Mouse (Mus musculus) hindbrain, embryonic 10.5 days (tissue): ENCODE measurements around the gene Psmc3. TPM values are rescaled to one million over a fixed set of nuclear protein-coding genes. Genes with fewer than 3 reads are reported as not detected.
"Not testable (repeated sequence)": the region's sequence is repeated elsewhere in the genome, so short reads cannot be mapped to it uniquely, and the experiment has no call there.

ENCODE experiments used
- DNase-seq: peaks from one replicate; pipeline ENCODE4 v3.0.0-alpha.2; 2017; ENCODE audit warnings: low spot score
- H3K27ac ChIP-seq: fragments of 300-500 bp; sonication (generic); 2 replicates; pipeline ENCODE4 v1.5.1; 2016; ENCODE audit warnings: mild to moderate bottlenecking, moderate library complexity
- H3K27me3 ChIP-seq: fragments of 300-500 bp; sonication (generic); 2 replicates; pipeline ENCODE4 v1.6.1; 2016; ENCODE audit warnings: mild to moderate bottlenecking; ENCODE audit not compliant: poor library complexity, insufficient read depth, severe bottlenecking
- H3K36me3 ChIP-seq: fragments of 300-500 bp; sonication (generic); 2 replicates; pipeline ENCODE4 v1.6.1; 2016; ENCODE audit warnings: mild to moderate bottlenecking, moderate library complexity
- H3K4me1 ChIP-seq: fragments of 300-500 bp; sonication (generic); replicated peaks from 2 replicates; pipeline ENCODE4 v1.6.1; 2016; ENCODE audit warnings: mild to moderate bottlenecking
- H3K4me3 ChIP-seq: fragments of 300-500 bp; sonication (generic); 2 replicates; pipeline ENCODE4 v1.5.1; 2016; ENCODE audit warnings: mild to moderate bottlenecking, moderate library complexity
- H3K9me3 ChIP-seq: fragments of 300-500 bp; sonication (generic); 2 replicates; pipeline ENCODE4 v1.6.1; 2016; ENCODE audit warnings: mild to moderate bottlenecking, moderate library complexity
- WGBS: fragments of 180-500 bp; shearing (Covaris S2); methylation state at CpG from one replicate; pipeline ENCODE4 v1.1.7; 2016; 5-methylcytosine and 5-hydroxymethylcytosine counted together
- polyA plus RNA-seq: library from polyadenylated mRNA; unstranded; fragments of >200 nt; fragmentation: Nextera tagmentation; extraction: Ambion mirVana; gene quantifications from 2 replicates; pipeline ENCODE4 v1.2.1, GENCODE M21; 2016

The Psmc3 gene
- polyA plus RNA-seq, result 341 and 347 TPM in 2 replicates

GRCm38 (mm10) chr2:91053934-91054382 lies at the start of gene Psmc3:
Gene Psmc3 (plus strand): TSS chr2:91054009.
- Histone ChIP-seq H3K4me3 (peak within 1 kb of the TSS; percentile 75), H3K27ac (peak within 1 kb of the TSS; percentile 98), H3K27me3 (no peaks in the 10 kb centered on the region), H3K9me3 (no peaks in the 10 kb centered on the region), H3K4me1 (peaks cover 17% of the 10 kb centered on the region), H3K36me3 (peaks cover 48% of the 10 kb centered on the region)
- under 1% methylated on average over 40 of the region's 40 CpGs for WGBS
- DNase-seq, result peak; percentile 94

DNA sequence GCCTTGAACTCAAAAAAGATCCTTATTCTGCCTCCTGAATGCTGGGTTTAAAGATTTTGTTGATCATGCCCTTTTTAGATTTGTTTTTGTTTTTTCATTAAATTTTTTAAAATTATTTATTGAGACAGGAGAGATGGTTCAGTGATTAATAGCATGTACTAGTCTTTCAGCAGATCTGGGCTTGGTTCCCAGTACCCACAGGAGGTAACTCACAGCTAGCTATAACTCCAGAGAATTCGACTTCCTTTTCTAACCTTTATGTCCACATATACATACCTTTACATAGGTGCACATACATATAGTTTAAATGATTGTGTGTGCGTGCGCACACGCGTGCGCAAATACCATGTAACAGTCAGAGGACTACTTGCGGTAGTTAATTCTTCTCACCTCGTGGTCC lies 45.3 kb upstream of the Psmc3 start:
- no peaks in the 10 kb centered on the region for H3K9me3 ChIP-seq
- H3K27me3 ChIP-seq, result no peaks in the 10 kb centered on the region
- WGBS, result 96% methylated on average over 8 of the region's 8 CpGs
- DNase-seq, result no peak
- H3K4me3 ChIP-seq, result no peak overlapping the region
- no peak overlapping the region for H3K27ac ChIP-seq
- no peaks in the 10 kb centered on the region for H3K4me1 ChIP-seq
- H3K36me3 ChIP-seq, result peaks cover 98% of the 10 kb centered on the region

DNA sequence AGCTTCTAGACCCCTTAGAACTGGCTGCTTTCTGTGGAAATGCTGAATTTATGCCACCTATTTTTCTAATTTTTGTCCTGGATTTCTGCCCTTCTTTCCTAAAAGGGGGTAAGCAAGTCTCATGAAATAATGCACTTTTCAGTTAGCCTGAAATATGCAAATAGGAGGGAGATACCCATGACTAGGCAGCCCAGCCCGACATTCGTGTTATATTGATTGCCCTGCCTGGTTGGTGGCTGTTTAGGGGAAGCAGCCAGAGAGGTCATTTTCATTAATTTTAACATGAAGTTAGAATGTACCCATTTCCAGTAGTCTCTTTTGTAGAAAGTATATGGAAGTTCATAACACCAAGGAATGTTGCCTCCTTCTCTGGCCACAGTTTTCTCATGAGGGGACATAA lies 39.9 kb upstream of the Psmc3 start:
- no peak overlapping the region for H3K4me3 ChIP-seq
- no peak for DNase-seq
- 93% methylated on average over 2 of the region's 2 CpGs for WGBS
- peaks cover 97% of the 10 kb centered on the region for H3K36me3 ChIP-seq
- no peaks in the 10 kb centered on the region for H3K27me3 ChIP-seq
- H3K4me1 ChIP-seq, result peaks cover 6% of the 10 kb centered on the region; the same call in 1 of the 2 replicates
- H3K9me3 ChIP-seq, result no peaks in the 10 kb centered on the region
- H3K27ac ChIP-seq, result no peak overlapping the region

GRCm38 (mm10) chr2:91015386-91015785 lies 38.4 kb upstream of the Psmc3 start:
- no peaks in the 10 kb centered on the region for H3K27me3 ChIP-seq
- H3K4me1 ChIP-seq, result peaks cover 6% of the 10 kb centered on the region; the same call in 1 of the 2 replicates
- 83% methylated on average over 4 of the region's 4 CpGs for WGBS
- no peak for DNase-seq
- H3K4me3 ChIP-seq, result no peak overlapping the region
- peaks cover 95% of the 10 kb centered on the region for H3K36me3 ChIP-seq
- H3K27ac ChIP-seq, result no peak overlapping the region
- H3K9me3 ChIP-seq, result no peaks in the 10 kb centered on the region

- no peak overlapping the region for H3K27ac ChIP-seq
- peaks cover 73% of the 10 kb centered on the region for H3K36me3 ChIP-seq
- H3K4me3 ChIP-seq, result no peak overlapping the region
- H3K27me3 ChIP-seq, result no peaks in the 10 kb centered on the region
- H3K9me3 ChIP-seq, result no peaks in the 10 kb centered on the region
- 92% methylated on average over 8 of the region's 8 CpGs for WGBS
- peaks cover 6% of the 10 kb centered on the region; the same call in 1 of the 2 replicates for H3K4me1 ChIP-seq
- DNase-seq, result no peak
These were observed 35.6 kb upstream of the Psmc3 start for GRCm38 (mm10) chr2:91018061-91018788.

DNA sequence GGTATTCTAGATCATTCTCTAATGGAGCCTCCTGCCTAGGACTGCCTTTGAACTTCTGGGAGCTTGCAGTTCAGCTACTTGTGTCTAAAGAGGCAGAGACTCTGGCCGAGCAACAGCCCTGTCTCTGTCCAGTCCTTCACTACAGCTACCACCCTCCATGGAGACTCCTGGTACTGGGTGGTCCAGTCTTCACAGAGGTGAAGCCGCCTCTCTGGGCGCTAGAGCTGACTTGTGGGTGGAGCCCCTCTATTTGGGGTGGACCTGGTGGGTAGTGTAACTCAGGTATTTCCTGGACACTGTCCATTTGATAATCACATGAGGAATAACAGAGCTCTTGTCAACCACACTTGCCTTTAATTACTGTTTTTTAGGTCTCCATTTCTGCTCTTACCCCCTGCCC lies 33.9 kb upstream of the Psmc3 start:
- Histone ChIP-seq H3K9me3 (no peaks in the 10 kb centered on the region), H3K27ac (no peak overlapping the region), H3K27me3 (no peaks in the 10 kb centered on the region), H3K36me3 (peaks cover 56% of the 10 kb centered on the region), H3K4me3 (no peak overlapping the region), H3K4me1 (peaks cover 6% of the 10 kb centered on the region; the same call in 1 of the 2 replicates)
- DNase-seq, result no peak
- WGBS, result 95% methylated on average over 3 of the region's 3 CpGs

DNA sequence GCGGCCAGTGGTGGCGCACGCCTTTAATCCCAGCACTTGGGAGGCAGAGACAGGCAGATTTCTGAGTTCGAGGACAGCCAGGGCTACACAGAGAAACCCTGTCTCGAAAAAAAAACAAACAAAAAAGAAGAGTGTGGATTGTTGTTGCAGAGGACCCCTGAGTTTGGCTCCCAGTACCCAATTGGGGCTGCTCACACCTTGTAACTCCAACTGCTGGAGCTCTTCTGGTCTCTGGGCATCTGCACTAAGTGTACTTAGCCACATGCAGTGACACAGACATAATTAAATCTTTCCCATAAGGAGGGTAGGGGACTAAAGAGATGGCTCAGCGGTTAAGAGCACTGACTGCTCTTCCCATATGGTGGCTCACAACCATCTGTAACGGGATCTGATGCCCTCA lies 31.5 kb upstream of the Psmc3 start:
- H3K36me3 ChIP-seq, result peaks cover 34% of the 10 kb centered on the region
- H3K27ac ChIP-seq, H3K9me3 ChIP-seq, H3K4me1 ChIP-seq, H3K27me3 ChIP-seq, H3K4me3 ChIP-seq, DNase-seq: not testable (repeated sequence)
- 91% methylated on average over 7 of the region's 7 CpGs for WGBS

DNA sequence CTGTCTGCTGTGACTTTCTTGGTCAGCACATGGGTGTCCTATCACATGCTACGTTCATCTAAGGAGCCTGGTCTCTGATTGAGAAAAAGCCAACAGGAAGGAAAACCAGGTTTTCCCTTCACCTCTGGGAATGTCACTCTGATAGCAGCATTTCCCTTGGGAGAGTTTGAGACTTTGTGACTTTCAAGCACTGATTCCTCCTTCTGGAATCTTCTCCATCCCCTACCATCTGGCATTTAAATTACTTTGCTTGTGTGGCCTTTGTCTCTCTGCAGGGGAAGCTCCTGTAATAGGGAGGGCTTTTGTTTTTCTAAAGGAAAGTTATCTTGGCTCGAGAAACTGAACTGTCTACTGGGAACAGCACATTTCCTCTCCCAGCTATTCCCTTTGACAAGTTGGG lies 30.7 kb upstream of the Psmc3 start:
- no peak for DNase-seq
- no peak overlapping the region for H3K4me3 ChIP-seq
- WGBS, result 59% methylated on average over 2 of the region's 2 CpGs

DNA sequence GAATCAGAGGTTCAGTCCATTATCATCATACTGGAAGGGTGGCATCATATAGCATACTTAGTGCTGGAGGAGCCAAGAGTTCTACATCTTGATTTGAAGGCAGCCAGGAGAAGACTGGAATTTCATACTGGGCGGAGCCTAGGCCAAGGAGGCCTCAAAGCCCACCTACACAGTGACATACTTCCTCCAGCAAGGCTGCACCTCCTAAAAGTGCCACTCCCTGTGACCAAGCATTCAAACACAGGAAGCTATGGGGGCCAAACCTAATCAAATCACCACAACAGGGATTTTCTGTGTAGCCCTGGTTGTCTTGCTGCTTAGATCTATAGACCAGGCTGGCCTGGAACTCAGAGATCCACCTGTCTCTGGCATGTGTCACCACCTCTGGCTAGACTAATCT lies 29.9 kb upstream of the Psmc3 start:
- Histone ChIP-seq H3K4me3 (no peak overlapping the region), H3K27me3 (no peaks in the 10 kb centered on the region), H3K27ac (no peak overlapping the region), H3K4me1 (peaks cover 7% of the 10 kb centered on the region; the same call in 1 of the 2 replicates), H3K36me3 (peaks cover 19% of the 10 kb centered on the region), H3K9me3 (no peaks in the 10 kb centered on the region)
- no peak for DNase-seq
- 89% methylated on average over 1 of the region's 1 CpGs for WGBS

More for the DNA sequence above, 30.7 kb upstream of the Psmc3 start:
- H3K27me3 ChIP-seq, result no peaks in the 10 kb centered on the region
- no peak overlapping the region for H3K27ac ChIP-seq
- peaks cover 3% of the 10 kb centered on the region; the same call in 1 of the 2 replicates for H3K4me1 ChIP-seq
- peaks cover 26% of the 10 kb centered on the region for H3K36me3 ChIP-seq
- no peaks in the 10 kb centered on the region for H3K9me3 ChIP-seq

- Histone ChIP-seq H3K27ac (no peak overlapping the region), H3K4me3 (no peak overlapping the region), H3K9me3 (no peaks in the 10 kb centered on the region), H3K27me3 (no peaks in the 10 kb centered on the region), H3K36me3 (peaks cover 9% of the 10 kb centered on the region), H3K4me1 (peaks cover 7% of the 10 kb centered on the region; the same call in 1 of the 2 replicates)
- DNase-seq, result no peak
- 96% methylated on average over 1 of the region's 1 CpGs for WGBS
These were observed 28.7 kb upstream of the Psmc3 start for GRCm38 (mm10) chr2:91025081-91025516.

GRCm38 (mm10) chr2:91026491-91026890 lies 27.3 kb upstream of the Psmc3 start:
- Histone ChIP-seq H3K27me3 (peaks cover 7% of the 10 kb centered on the region; the same call in 1 of the 2 replicates), H3K36me3 (no peaks in the 10 kb centered on the region; the same call in 1 of the 2 replicates), H3K4me3 (no peak overlapping the region), H3K9me3 (no peaks in the 10 kb centered on the region), H3K4me1 (peaks cover 7% of the 10 kb centered on the region; the same call in 1 of the 2 replicates), H3K27ac (no peak overlapping the region)
- DNase-seq, result no peak
- WGBS, result 84% methylated on average over 1 of the region's 1 CpGs

DNA sequence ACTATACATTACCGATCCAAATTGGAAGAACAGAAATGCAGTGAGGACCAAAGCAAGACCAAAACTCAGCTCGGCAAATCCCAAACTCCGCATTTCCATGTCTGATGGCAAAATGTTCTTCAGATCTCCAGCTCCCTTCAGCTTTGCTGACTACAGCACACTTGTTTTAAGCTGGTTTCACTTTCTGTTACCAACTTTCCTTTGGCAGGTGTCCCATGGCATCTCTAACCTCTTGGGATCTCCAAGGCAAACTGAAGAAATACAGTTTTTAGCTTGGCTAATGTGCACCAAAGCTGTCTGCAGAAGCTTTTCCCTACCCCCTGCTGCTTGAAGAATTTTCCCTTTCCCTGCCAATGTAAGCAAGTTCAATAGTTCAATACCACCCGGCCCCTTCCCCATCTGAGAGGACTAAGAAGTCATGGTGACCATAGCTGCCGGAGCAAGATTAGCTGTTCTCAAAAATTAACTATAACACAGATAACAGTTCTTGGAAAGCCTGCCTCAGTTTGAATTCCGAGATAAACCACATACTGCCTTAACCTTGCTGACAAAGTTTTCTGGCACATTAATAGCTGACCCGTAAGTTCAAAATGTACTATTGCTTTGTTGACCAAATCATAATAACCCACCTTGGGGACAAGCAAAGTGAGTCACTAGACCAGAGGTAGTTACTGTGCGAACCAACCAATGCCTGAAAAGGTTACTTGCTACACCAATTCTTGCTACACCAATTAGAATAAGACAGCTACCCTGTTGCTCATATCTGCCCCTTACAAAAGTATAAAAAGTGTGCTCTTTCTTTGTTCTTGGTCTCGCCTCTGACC lies 26.2 kb upstream of the Psmc3 start:
- DNase-seq, result no peak
- H3K36me3 ChIP-seq, result no peaks in the 10 kb centered on the region
- no peaks in the 10 kb centered on the region for H3K9me3 ChIP-seq
- no peak overlapping the region for H3K4me3 ChIP-seq
- no peak overlapping the region for H3K27ac ChIP-seq
- WGBS, result 82% methylated on average over 9 of the region's 9 CpGs
- peaks cover 7% of the 10 kb centered on the region; the same call in 1 of the 2 replicates for H3K27me3 ChIP-seq
- peaks cover 7% of the 10 kb centered on the region; the same call in 1 of the 2 replicates for H3K4me1 ChIP-seq

GRCm38 (mm10) chr2:91031216-91031615 lies 22.6 kb upstream of the Psmc3 start:
- no peaks in the 10 kb centered on the region for H3K36me3 ChIP-seq
- DNase-seq, result no peak
- 87% methylated on average over 4 of the region's 4 CpGs for WGBS

More at GRCm38 (mm10) chr2:91031216-91031615, 22.6 kb upstream of the Psmc3 start:
- Histone ChIP-seq H3K27me3 (peaks cover 7% of the 10 kb centered on the region; the same call in 1 of the 2 replicates), H3K4me1 (peaks cover 17% of the 10 kb centered on the region; the same call in 1 of the 2 replicates), H3K4me3 (no peak overlapping the region), H3K27ac (no peak overlapping the region), H3K9me3 (no peaks in the 10 kb centered on the region)
